Mouse (Mus musculus) stomach, postnatal 0 days (tissue): ENCODE measurements at regions not wholly inside any gene's neighbourhood (a gene's known extent, or its start where the extent isn't known, plus 50 kb on each side); places are given as distances from the start of the nearest gene placed in this dataset.

ENCODE experiments used
- ATAC-seq: fragments of 200-750 bp; cut with Nextera tagmentation; 2 replicates; pipeline ENCODE4 v1.8.0; 2017; ENCODE audit not compliant: low FRiP score, low TSS enrichment
- DNase-seq: peaks from one replicate; pipeline ENCODE4 v3.0.0-alpha.2; 2016; ENCODE audit warnings: low spot score
- H3K27ac ChIP-seq: fragments of 300-500 bp; sonication (generic); replicated peaks from 2 replicates; pipeline ENCODE4 v1.5.1; 2014; ENCODE audit warnings: mild to moderate bottlenecking, control low read depth
- H3K27me3 ChIP-seq: fragments of 300-500 bp; sonication (generic); 2 replicates; pipeline ENCODE4 v1.6.1; 2014; ENCODE audit warnings: low read length; ENCODE audit not compliant: control insufficient read depth, insufficient read depth
- H3K36me3 ChIP-seq: fragments of 300-500 bp; sonication (generic); 2 replicates; pipeline ENCODE4 v1.6.1; 2014; ENCODE audit warnings: low read length, mixed read lengths; ENCODE audit not compliant: control insufficient read depth, insufficient read depth
- H3K4me1 ChIP-seq: fragments of 300-500 bp; sonication (generic); replicated peaks from 2 replicates; pipeline ENCODE4 v1.6.1; 2014; ENCODE audit warnings: antibody characterized with exemption; ENCODE audit not compliant: control insufficient read depth, insufficient read depth
- H3K4me2 ChIP-seq: fragments of 300-500 bp; sonication (generic); replicated peaks from 2 replicates; pipeline ENCODE4 v1.6.1; 2014; ENCODE audit warnings: low read depth, mild to moderate bottlenecking, control low read depth, moderate library complexity
- H3K4me3 ChIP-seq: fragments of 300-500 bp; sonication (generic); 2 replicates; pipeline ENCODE4 v1.5.1; 2014; ENCODE audit warnings: low read depth, low read length, control low read depth
- H3K9ac ChIP-seq: fragments of 300-500 bp; sonication (generic); 2 replicates; pipeline ENCODE4 v1.6.1; 2014; ENCODE audit warnings: mild to moderate bottlenecking, low read length, control low read depth, mixed read lengths
- H3K9me3 ChIP-seq: fragments of 300-500 bp; sonication (generic); 2 replicates; pipeline ENCODE4 v1.6.1; 2016; ENCODE audit warnings: low read length; ENCODE audit not compliant: control insufficient read depth
- CTCF ChIP-seq: IDR thresholded peaks from 2 replicates; pipeline ENCODE4 v1.5.1; 2016; ENCODE audit warnings: antibody characterized with exemption, low read depth, mild to moderate bottlenecking, moderate library complexity
- EP300 ChIP-seq: optimal IDR thresholded peaks from 2 replicates; pipeline ENCODE3; 2016; ENCODE audit warnings: antibody characterized with exemption
- WGBS: fragments of 180-500 bp; shearing (Covaris S2); extraction: QIAGEN DNeasy Blood & Tissue Kit; methylation state at CpG from one replicate; pipeline ENCODE4 v1.1.7; 2014; 5-methylcytosine and 5-hydroxymethylcytosine counted together

- no peak overlapping the region for H3K4me3 ChIP-seq
- H3K9ac ChIP-seq = no peak overlapping the region
- WGBS = 73% methylated on average over 2 of the region's 2 CpGs
- DNase-seq (no peak), ATAC-seq (no peak)
- TF ChIP-seq EP300 = no peak
- no peak for TF ChIP-seq CTCF
- H3K27me3 ChIP-seq = no peaks in the 10 kb centered on the region
- H3K27ac ChIP-seq = no peak overlapping the region
- H3K4me1 ChIP-seq = no peaks in the 10 kb centered on the region
- no peaks in the 10 kb centered on the region for H3K36me3 ChIP-seq
- no peak overlapping the region for H3K4me2 ChIP-seq
- no peaks in the 10 kb centered on the region for H3K9me3 ChIP-seq
Observed at GRCm38 (mm10) chr12:8099114-8099513, 108.8 kb upstream of the Ldah start.

GRCm38 (mm10) chr12:8099821-8100220 is 108.1 kb upstream of the Ldah start:
- no peak for TF ChIP-seq EP300
- no peak; the same call in 1 of the 2 replicates for TF ChIP-seq CTCF
- H3K27ac ChIP-seq = no peak overlapping the region

GRCm38 (mm10) chr12:8101837-8102236 is 106.1 kb upstream of the Ldah start:
- H3K36me3 ChIP-seq = no peaks in the 10 kb centered on the region
- H3K27ac ChIP-seq = no peak overlapping the region
- no peak overlapping the region for H3K4me3 ChIP-seq
- H3K27me3 ChIP-seq = no peaks in the 10 kb centered on the region
- TF ChIP-seq CTCF = no peak
- TF ChIP-seq EP300 = no peak
- H3K9ac ChIP-seq = no peak overlapping the region
- no peak overlapping the region for H3K4me2 ChIP-seq
- DNase-seq (no peak), ATAC-seq (no peak)
- H3K4me1 ChIP-seq = no peaks in the 10 kb centered on the region
- WGBS = 74% methylated on average over 8 of the region's 8 CpGs
- H3K9me3 ChIP-seq = no peaks in the 10 kb centered on the region

More at GRCm38 (mm10) chr12:8099821-8100220, 108.1 kb upstream of the Ldah start:
- no peak overlapping the region for H3K4me2 ChIP-seq
- no peaks in the 10 kb centered on the region for H3K4me1 ChIP-seq
- no peaks in the 10 kb centered on the region for H3K36me3 ChIP-seq
- DNase-seq (peak; percentile 63), ATAC-seq (no peak)
- H3K27me3 ChIP-seq = no peaks in the 10 kb centered on the region
- H3K4me3 ChIP-seq = no peak overlapping the region
- H3K9ac ChIP-seq = no peak overlapping the region
- no peaks in the 10 kb centered on the region for H3K9me3 ChIP-seq
- 28% methylated on average over 2 of the region's 2 CpGs for WGBS

GRCm38 (mm10) chr12:8103259-8103658 is 104.6 kb upstream of the Ldah start:
- no peak for TF ChIP-seq EP300
- TF ChIP-seq CTCF = no peak
- Histone ChIP-seq H3K27me3 (no peaks in the 10 kb centered on the region), H3K27ac (no peak overlapping the region), H3K4me1 (no peaks in the 10 kb centered on the region), H3K9ac (no peak overlapping the region), H3K4me3 (no peak overlapping the region), H3K9me3 (no peaks in the 10 kb centered on the region), H3K4me2 (no peak overlapping the region), H3K36me3 (no peaks in the 10 kb centered on the region)
- WGBS = 82% methylated on average over 9 of the region's 9 CpGs
- DNase-seq (no peak), ATAC-seq (no peak)

- no peaks in the 10 kb centered on the region for H3K27me3 ChIP-seq
Observed at GRCm38 (mm10) chr12:8107137-8107536, 100.8 kb upstream of the Ldah start.

GRCm38 (mm10) chr12:8109203-8109770 is 98.6 kb upstream of the Ldah start:
- Histone ChIP-seq H3K9me3 (no peaks in the 10 kb centered on the region), H3K36me3 (no peaks in the 10 kb centered on the region), H3K4me3 (no peak overlapping the region), H3K27me3 (no peaks in the 10 kb centered on the region), H3K4me1 (no peaks in the 10 kb centered on the region), H3K27ac (no peak overlapping the region), H3K9ac (no peak overlapping the region), H3K4me2 (no peak overlapping the region)
- TF ChIP-seq EP300 (no peak), CTCF (no peak)
- ATAC-seq = no peak
- no peak for DNase-seq
- 58% methylated on average over 5 of the region's 5 CpGs for WGBS

More at GRCm38 (mm10) chr12:8107137-8107536, 100.8 kb upstream of the Ldah start:
- H3K4me1 ChIP-seq = no peaks in the 10 kb centered on the region
- H3K36me3 ChIP-seq = no peaks in the 10 kb centered on the region
- ATAC-seq = no peak
- no peak overlapping the region for H3K4me2 ChIP-seq
- H3K9ac ChIP-seq = no peak overlapping the region
- no peak overlapping the region for H3K4me3 ChIP-seq
- no peak overlapping the region for H3K27ac ChIP-seq
- no peak for DNase-seq
- H3K9me3 ChIP-seq = no peaks in the 10 kb centered on the region
- no peak for TF ChIP-seq CTCF
- TF ChIP-seq EP300 = no peak
- 48% methylated on average over 4 of the region's 4 CpGs for WGBS
